8 mouse cellular contexts compared by ENCODE assay signal in genomic region chr11:69758971-69759721, GRCm38 (mm10). TPM values are rescaled to one million over a fixed set of nuclear protein-coding genes. Genes with fewer than 3 reads are reported as not detected.
DNase-seq lines count a peak whose midpoint lies in the region; ATAC-seq lines count a peak whose summit lies in the region.

No protein-coding gene starts in this region.

- peak; percentile 82 for ATAC-seq in embryonic facial prominence, embryonic 12.5 days (ENCODE audit: insufficient number of reproducible peaks, insufficient read depth, low FRiP score, low TSS enrichment)
- peak; percentile 90 for ATAC-seq in limb, embryonic 11.5 days (ENCODE audit: insufficient number of reproducible peaks, low FRiP score, low TSS enrichment, low read depth)
- ATAC-seq in midbrain, embryonic 13.5 days, result peak; percentile 86

- H3K27me3 ChIP-seq in embryonic facial prominence, embryonic 12.5 days, result no peaks in the 10 kb centered on the region
- H3K27me3 ChIP-seq in limb, embryonic 11.5 days (ENCODE audit: control insufficient read depth, insufficient read depth, low read length), result no peaks in the 10 kb centered on the region
- H3K27me3 ChIP-seq in midbrain, embryonic 13.5 days, result no peaks in the 10 kb centered on the region

- WGBS in embryonic facial prominence, embryonic 12.5 days, result under 1% methylated on average over 37 of the region's 37 CpGs
- WGBS in limb, embryonic 11.5 days, result under 1% methylated on average over 37 of the region's 37 CpGs
- WGBS in midbrain, embryonic 13.5 days, result 0% methylated on average over 37 of the region's 37 CpGs

- no peaks in the 10 kb centered on the region for H3K9me3 ChIP-seq in embryonic facial prominence, embryonic 12.5 days
- H3K9me3 ChIP-seq in limb, embryonic 11.5 days (ENCODE audit: control insufficient read depth, low read length), result no peaks in the 10 kb centered on the region
- H3K9me3 ChIP-seq in midbrain, embryonic 13.5 days, result no peaks in the 10 kb centered on the region

- H3K4me3 ChIP-seq in embryonic facial prominence, embryonic 12.5 days, result peak overlapping the region; percentile 69
- H3K4me3 ChIP-seq in limb, embryonic 11.5 days (ENCODE audit: low read depth, low read length), result peak overlapping the region; percentile 70
- peak overlapping the region; percentile 64 for H3K4me3 ChIP-seq in midbrain, embryonic 13.5 days (replicated peaks)

- peak overlapping the region; percentile 66 for H3K4me2 ChIP-seq in embryonic facial prominence, embryonic 12.5 days (replicated peaks)
- H3K4me2 ChIP-seq in limb, embryonic 11.5 days (ENCODE audit: low read depth, severe bottlenecking), result peak overlapping the region; percentile 84
- peak overlapping the region; percentile 84 for H3K4me2 ChIP-seq in midbrain, embryonic 13.5 days (replicated peaks)

- peak overlapping the region; percentile 98 for H3K27ac ChIP-seq in embryonic facial prominence, embryonic 12.5 days
- H3K27ac ChIP-seq in limb, embryonic 11.5 days (replicated peaks; ENCODE audit: low read depth, low read length), result peak overlapping the region; percentile 95
- H3K27ac ChIP-seq in midbrain, embryonic 13.5 days, result peak overlapping the region; percentile 97

- no peaks in the 10 kb centered on the region for H3K36me3 ChIP-seq in embryonic facial prominence, embryonic 12.5 days
- no peaks in the 10 kb centered on the region for H3K36me3 ChIP-seq in limb, embryonic 11.5 days (ENCODE audit: control insufficient read depth, insufficient read depth, low read length)
- H3K36me3 ChIP-seq in midbrain, embryonic 13.5 days, result no peaks in the 10 kb centered on the region

- peak overlapping the region; percentile 39 for H3K9ac ChIP-seq in embryonic facial prominence, embryonic 12.5 days
- H3K9ac ChIP-seq in limb, embryonic 11.5 days (ENCODE audit: low read length), result peak overlapping the region; percentile 83
- H3K9ac ChIP-seq in midbrain, embryonic 13.5 days (replicated peaks), result peak overlapping the region; percentile 74

- peaks cover 38% of the 10 kb centered on the region for H3K4me1 ChIP-seq in embryonic facial prominence, embryonic 12.5 days
- peaks cover 27% of the 10 kb centered on the region for H3K4me1 ChIP-seq in limb, embryonic 11.5 days (ENCODE audit: control insufficient read depth, insufficient read depth, low read length)
- H3K4me1 ChIP-seq in midbrain, embryonic 13.5 days (replicated peaks), result peaks cover 55% of the 10 kb centered on the region

- DNase-seq in 3134 (ENCODE audit: extremely low read depth, insufficient read length, low spot score), result peak; percentile 91
- peak; percentile 92 for DNase-seq in adrenal gland, postnatal 14 days
- DNase-seq in heart, adult 18-20 months, result peak; percentile 92 to 96
- peak; percentile 89 for DNase-seq in kidney, adult 18-20 months
- DNase-seq in limb, embryonic 11.5 days (ENCODE audit: low spot score), result peak; percentile 89
- DNase-seq in spleen, postnatal 4 days (ENCODE audit: low spot score in 2 of 2), result peak; percentile 86 to 88

RNA-seq across cellular contexts. Expression of gene Polr2a, which starts 0.7 kb away (rescaled TPM):
- total RNA-seq in adrenal gland, postnatal 14 days (2021), result 78.0 and 84.0 TPM in 2 replicates
- polyA plus RNA-seq in embryonic facial prominence, embryonic 12.5 days (2016; fragmentation: Nextera tagmentation; extraction: Ambion mirVana), result 27.9 and 32.7 TPM in 2 replicates
- 10 to 100 TPM; 27.4 to 33.4 TPM for total RNA-seq in heart, adult 18-20 months (2021)
- polyA plus RNA-seq in limb, embryonic 11.5 days (2014; fragmentation: Nextera tagmentation; extraction: Ambion mirVana), result 64.0 and 78.3 TPM in 2 replicates
- 22.7 and 24.9 TPM in 2 replicates for polyA plus RNA-seq in midbrain, embryonic 13.5 days (2015; fragmentation: Nextera tagmentation; extraction: Ambion mirVana)

RNA-seq across cellular contexts. Expression of gene Slc35g3, which starts 2.6 kb away (rescaled TPM):
- total RNA-seq in adrenal gland, postnatal 14 days (2021), result not detected in 2 replicates
- not detected in 2 replicates for polyA plus RNA-seq in embryonic facial prominence, embryonic 12.5 days (2016; fragmentation: Nextera tagmentation; extraction: Ambion mirVana)
- total RNA-seq in heart, adult 18-20 months (2021), result not detected
- polyA plus RNA-seq in limb, embryonic 11.5 days (2014; fragmentation: Nextera tagmentation; extraction: Ambion mirVana), result 0.09 TPM in 1 of 2 replicates, not detected in the other
- polyA plus RNA-seq in midbrain, embryonic 13.5 days (2015; fragmentation: Nextera tagmentation; extraction: Ambion mirVana), result 0.31 TPM in 1 of 2 replicates, not detected in the other

RNA-seq across cellular contexts. Expression of gene Zbtb4, which starts 6.6 kb away (rescaled TPM):
- total RNA-seq in adrenal gland, postnatal 14 days (2021), result 39.9 and 42.4 TPM in 2 replicates
- polyA plus RNA-seq in embryonic facial prominence, embryonic 12.5 days (2016; fragmentation: Nextera tagmentation; extraction: Ambion mirVana), result 2.1 and 2.4 TPM in 2 replicates
- total RNA-seq in heart, adult 18-20 months (2021), result 10 to 100 TPM; 41.7 to 44.7 TPM
- polyA plus RNA-seq in limb, embryonic 11.5 days (2014; fragmentation: Nextera tagmentation; extraction: Ambion mirVana), result 0.96 and 1.1 TPM in 2 replicates
- polyA plus RNA-seq in midbrain, embryonic 13.5 days (2015; fragmentation: Nextera tagmentation; extraction: Ambion mirVana), result 2.9 and 3.2 TPM in 2 replicates

RNA-seq across cellular contexts. Expression of gene Chrnb1, which starts 36.6 kb away (rescaled TPM):
- 2.4 and 3.2 TPM in 2 replicates for total RNA-seq in adrenal gland, postnatal 14 days (2021)
- polyA plus RNA-seq in embryonic facial prominence, embryonic 12.5 days (2016; fragmentation: Nextera tagmentation; extraction: Ambion mirVana), result 11.1 and 11.9 TPM in 2 replicates
- total RNA-seq in heart, adult 18-20 months (2021), result 1 to 10 TPM; 2.0 to 4.6 TPM
- polyA plus RNA-seq in limb, embryonic 11.5 days (2014; fragmentation: Nextera tagmentation; extraction: Ambion mirVana), result 4.3 and 4.4 TPM in 2 replicates
- 0.83 and 0.85 TPM in 2 replicates for polyA plus RNA-seq in midbrain, embryonic 13.5 days (2015; fragmentation: Nextera tagmentation; extraction: Ambion mirVana)

RNA-seq across cellular contexts. Expression of gene Fgf11, which starts 42.5 kb away (rescaled TPM):
- 3.5 and 3.8 TPM in 2 replicates for total RNA-seq in adrenal gland, postnatal 14 days (2021)
- polyA plus RNA-seq in embryonic facial prominence, embryonic 12.5 days (2016; fragmentation: Nextera tagmentation; extraction: Ambion mirVana), result 1.7 and 2.2 TPM in 2 replicates
- total RNA-seq in heart, adult 18-20 months (2021), result 1 to 10 TPM; 2.6 to 3.0 TPM
- 0.36 and 0.67 TPM in 2 replicates for polyA plus RNA-seq in limb, embryonic 11.5 days (2014; fragmentation: Nextera tagmentation; extraction: Ambion mirVana)
- polyA plus RNA-seq in midbrain, embryonic 13.5 days (2015; fragmentation: Nextera tagmentation; extraction: Ambion mirVana), result 3.4 and 4.4 TPM in 2 replicates

Comparison
In these comparisons a context has a peak if more than half of its experiments do, and no peak if none do; other contexts are left out.
1. Peak in every context shown above with its lines: DNase-seq, ATAC-seq, H3K4me3 ChIP-seq and H3K27ac ChIP-seq.